Mouse (Mus musculus) layer of hippocampus, postnatal 25 days (tissue): ENCODE results near the gene Glt8d2. TPM values are rescaled to one million over a fixed set of nuclear protein-coding genes. Genes with fewer than 3 reads are reported as not detected.

Experiments
- DNase-seq, 2 experiments: peaks; one replicate each; pipeline ENCODE4 v3.0.0; 2022; ENCODE audit warnings: mixed read lengths in 2 of 2, low spot score in 1 of 2; ENCODE audit errors: extremely low spot score in 1 of 2
- total RNA-seq, 2 experiments: library from RNA; stranded (reverse); gene quantifications; 2 replicates each; pipeline ENCODE4 v1.2.3; 2021

The Glt8d2 gene
- total RNA-seq, result 10 to 100 TPM; 15.3 to 16.1 TPM

DNA sequence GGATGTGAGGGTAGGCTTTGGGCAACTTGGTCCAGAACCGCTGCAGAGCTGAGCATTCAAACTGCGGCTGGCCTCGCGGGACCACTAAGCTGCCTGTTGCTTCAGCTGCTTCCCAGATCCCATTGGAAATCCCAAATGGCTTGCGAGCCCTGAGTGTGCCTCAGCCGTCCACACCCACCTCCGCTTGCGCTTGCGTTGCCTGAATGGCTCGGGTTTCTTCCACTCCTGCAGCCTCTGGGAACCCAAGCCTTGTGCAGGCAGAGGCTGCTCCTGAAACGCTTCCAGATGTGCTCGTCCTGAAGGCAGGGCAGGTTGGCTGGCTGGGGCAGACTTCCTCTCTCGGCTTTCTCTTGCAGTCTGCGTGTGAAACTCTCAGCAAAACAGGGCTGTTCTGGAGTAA, at the start of gene Glt8d2:
Gene Glt8d2 (minus strand): TSS at position 157 of the 400 bp plus-strand sequence.
- DNase-seq, result peak in 1 of 2 experiments; percentile 36

- DNase-seq, result peak in 1 of 2 experiments; percentile 39
Measured at GRCm38 (mm10) chr10:82699296-82699941, 9.0 kb upstream of the Glt8d2 start.

GRCm38 (mm10) chr10:82698712-82699261, 8.3 kb upstream of the Glt8d2 start:
- peak; percentile 86 to 87 for DNase-seq

DNA sequence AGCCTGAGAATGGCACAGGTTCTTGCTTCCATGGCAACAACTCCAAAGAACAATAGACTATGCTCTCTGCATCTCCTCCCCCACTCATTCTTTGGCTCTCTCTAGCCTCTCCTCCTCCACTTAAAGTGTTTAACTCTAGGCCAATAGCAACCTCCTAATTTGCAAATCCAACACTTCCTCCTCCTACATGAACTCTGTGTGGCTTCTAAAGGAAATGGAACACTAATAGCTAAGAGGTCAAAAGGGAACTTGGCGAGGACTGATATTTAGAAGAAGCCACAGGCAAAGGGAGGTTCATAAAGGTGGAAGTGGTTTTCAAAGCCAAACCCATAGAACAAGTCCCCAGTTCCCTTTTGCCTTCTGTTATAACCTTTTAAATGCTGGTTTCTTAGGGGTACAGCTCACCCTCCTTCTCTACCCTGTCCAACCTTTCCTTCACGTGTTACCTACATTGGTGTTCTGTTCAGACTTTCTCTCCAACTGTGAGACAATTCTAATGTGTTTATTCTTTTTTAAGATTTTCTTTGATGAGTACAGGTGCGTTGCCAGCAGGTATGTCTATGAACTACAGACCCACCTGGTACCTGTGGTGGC, 7.0 kb upstream of the Glt8d2 start:
- DNase-seq, result no peak

GRCm38 (mm10) chr10:82696453-82697079, 6.1 kb upstream of the Glt8d2 start:
- no peak for DNase-seq

- DNase-seq, result no peak
Measured at GRCm38 (mm10) chr10:82695956-82696355, 5.5 kb upstream of the Glt8d2 start, which contains the start of gene Hcfc2. Hcfc2 (plus strand) TSS chr10:82696160.

- peak in 1 of 2 experiments; percentile 37 for DNase-seq
Measured at GRCm38 (mm10) chr10:82689681-82690211, 704 bp downstream of the Glt8d2 start.

DNA sequence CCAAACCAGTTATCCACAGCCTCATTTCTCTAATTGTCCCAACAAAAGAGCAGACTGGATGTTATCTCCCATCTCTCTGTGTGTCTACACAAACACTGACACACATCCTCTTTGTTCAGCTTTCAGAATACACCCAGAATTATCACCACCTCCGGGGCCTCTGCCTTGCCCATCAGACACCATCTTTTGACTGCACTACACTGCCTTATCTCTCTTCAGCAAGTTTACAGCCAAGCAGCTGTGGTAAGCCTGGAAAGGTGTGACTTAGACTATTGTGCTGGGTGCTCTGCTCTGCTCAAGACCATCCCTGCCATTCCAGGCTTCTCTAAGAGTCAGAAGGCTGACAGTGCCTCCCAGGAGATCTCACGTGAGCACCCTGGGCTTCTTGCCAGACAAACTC, 5.0 kb downstream of the Glt8d2 start:
- no peak for DNase-seq

DNA sequence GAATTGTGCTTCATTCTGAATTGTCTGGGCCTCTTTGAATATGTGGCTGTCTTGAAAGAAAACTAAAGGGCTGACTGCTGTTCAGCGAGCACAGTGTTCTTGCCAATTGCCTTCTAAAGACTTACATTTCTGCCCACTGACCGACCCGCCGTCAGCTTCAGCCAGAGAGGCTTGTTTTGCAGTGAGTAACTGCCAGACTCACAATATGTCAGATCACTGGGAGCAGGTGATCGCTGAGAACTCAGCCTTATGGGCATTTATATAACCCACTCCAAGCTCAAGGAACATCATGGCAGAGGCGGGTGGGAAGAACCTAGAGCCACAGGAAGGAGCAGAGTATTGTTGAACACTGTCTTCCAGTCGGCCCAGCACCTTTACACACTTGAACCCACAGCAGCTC, 8.8 kb downstream of the Glt8d2 start:
- DNase-seq, result no peak

DNA sequence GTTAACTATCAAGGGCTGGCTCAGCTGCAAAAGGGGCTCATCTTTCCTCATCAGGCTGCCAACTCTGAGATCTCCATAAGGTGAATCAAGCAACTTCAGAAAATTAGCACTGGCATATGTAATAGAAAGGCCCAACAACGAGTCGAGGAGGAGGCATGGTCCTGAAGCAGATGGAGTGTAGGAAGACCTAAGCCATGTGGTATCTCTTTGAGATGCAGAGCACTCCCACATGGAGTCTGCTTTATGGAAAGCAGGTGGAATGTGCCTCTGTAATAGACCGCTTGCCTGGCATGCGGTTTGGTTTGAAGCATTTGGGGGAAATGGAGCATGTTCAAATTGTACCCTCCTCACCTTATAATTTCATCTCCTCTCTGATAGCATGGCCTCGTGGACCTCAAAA, 9.7 kb downstream of the Glt8d2 start:
- DNase-seq, result no peak

- peak in 1 of 2 experiments; percentile 49 for DNase-seq
Measured at GRCm38 (mm10) chr10:82676949-82677348, 13.5 kb downstream of the Glt8d2 start.

- no peak for DNase-seq
Measured at GRCm38 (mm10) chr10:82670205-82670604, 20.2 kb downstream of the Glt8d2 start.

DNA sequence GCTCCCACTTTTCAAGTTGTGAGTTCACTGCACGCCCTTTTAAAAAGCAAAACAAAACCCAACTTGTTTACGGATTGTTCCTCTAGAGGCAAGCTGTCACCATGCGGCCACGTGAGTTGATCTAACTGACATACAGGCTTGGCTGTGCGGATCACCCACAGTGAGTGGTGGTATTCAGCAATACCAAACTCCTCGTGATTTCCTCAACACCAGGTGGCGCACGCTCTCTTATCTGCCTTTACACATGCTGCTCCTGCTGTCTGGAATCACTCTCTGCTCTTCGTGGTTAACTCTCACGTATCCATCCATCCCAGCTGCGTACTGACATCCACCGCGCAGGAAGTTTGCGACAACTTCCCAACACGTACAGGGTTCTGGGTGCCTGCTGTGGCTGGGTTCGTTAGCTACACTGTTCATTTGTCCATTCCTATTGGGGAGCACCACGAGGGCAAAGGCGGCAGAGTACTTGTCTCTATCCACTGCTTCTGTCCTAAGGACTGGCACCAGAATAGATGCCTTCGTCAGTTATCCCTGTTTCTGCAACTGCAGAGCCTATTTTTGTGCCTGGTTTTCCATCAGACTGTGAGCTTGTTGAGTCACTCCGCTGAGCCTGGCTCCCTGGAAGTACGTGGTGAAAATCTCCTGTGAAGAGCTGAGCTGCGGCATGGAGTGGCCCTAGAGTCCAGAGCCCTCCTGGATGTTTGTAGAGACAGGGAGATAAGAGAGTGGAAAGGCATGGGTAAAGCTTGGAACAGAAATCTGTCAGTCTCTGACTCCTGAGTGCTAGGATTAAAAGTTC, 23.8 kb downstream of the Glt8d2 start:
- peak; percentile 69 to 92 for DNase-seq

- no peak for DNase-seq
Measured at GRCm38 (mm10) chr10:82665951-82666350, 24.5 kb downstream of the Glt8d2 start.

GRCm38 (mm10) chr10:82663289-82663688, 27.2 kb downstream of the Glt8d2 start:
- DNase-seq, result no peak

DNA sequence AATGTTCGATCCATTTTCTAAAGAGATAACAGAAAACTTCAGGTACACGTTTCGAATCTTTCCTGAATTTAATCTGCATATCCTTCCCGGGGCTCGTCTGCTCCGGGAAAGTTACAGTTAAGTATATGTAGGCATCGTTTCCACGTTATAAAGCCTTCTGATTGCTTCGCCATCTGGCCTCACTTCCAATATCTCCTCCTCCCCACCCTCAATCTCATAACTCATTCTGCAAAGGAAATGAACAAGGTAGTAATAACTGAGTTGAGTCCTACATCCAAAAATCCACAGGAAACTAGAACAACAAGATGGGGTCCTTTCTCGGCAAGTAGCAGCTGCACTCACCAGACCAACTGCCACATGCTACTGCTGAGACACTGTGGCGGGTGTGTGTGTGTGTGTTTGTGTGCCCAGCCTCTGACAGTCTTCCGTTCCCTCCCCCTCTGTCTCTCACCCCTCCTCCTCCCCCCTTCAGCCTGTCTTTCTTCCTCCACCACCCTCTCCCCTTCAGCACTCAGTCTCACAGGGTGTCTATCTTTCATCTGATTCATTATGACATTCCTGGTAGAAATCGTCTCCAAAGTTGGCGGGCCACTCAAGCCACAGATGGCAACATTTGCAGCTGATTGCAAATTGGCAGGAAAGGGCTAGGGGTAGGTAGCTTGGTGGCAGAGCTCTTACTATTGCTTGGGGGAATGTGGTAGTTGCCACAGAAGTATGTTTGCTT, 28.0 kb downstream of the Glt8d2 start:
- DNase-seq, result peak in 1 of 2 experiments; percentile 38

DNA sequence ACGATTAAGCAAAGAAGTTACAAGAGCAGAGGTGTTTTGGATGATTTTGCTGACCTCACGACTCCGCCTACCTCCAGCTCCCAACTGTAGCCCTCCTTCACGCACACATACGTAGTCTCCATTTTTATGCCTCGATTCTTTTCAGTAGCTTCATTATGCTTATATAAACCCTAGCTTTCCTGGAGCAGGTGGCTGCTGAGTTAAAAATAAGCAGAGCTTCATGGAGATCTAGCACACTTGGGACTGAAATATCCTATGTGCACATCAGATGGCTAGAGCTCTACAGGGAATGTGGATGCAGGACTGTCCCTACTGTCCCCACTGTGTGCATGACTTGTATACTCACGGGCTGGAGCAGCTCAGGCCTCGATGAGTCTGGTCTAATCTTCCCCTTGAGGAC, 28.6 kb downstream of the Glt8d2 start:
- no peak for DNase-seq

DNA sequence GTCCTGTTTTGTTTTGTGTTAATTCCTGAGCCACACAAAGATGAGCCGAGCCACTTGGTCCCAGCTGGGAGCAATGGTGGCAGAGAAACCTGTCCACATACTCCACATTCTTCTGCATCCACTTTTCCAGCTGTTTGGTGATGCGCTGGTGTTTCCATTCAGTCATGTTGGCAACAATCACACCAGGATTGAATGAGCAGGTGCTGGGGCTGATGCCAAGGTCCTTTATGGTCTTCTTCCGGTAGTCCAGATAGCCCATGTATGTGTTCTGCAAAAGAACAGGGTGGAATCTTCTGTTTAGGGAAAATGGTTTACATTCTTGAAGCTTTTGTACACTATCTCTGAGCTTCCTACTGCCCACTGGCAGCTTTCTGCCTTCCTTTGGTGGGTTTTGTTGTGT, 35.9 kb downstream of the Glt8d2 start:
- DNase-seq, result no peak

DNA sequence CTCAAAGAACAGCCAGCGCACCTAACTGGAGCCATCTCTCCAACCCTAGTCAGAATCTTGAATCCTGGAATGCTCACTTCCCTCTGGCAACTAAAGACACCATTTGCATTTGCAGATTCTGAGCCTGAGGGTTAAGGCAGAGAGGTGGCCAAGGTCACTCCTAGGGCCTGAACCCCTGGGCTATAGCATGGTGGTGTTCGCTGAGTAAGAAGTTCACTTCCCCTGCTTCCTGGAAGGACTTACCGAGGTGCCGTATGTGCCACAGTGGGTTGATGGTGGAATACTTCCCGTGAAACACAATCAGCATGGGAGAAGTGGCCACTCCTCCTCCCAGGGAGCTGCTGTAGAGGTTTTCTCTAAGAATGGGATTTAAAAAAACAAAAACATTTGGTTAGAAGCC, 37.8 kb downstream of the Glt8d2 start:
- DNase-seq, result no peak

- DNase-seq, result no peak
Measured at GRCm38 (mm10) chr10:82651221-82651620, 39.2 kb downstream of the Glt8d2 start.
